Mouse (Mus musculus) liver, embryonic 12.5 days (tissue): ENCODE data around the gene Gabrg3. TPM values are rescaled to one million over a fixed set of nuclear protein-coding genes. Genes with fewer than 3 reads are reported as not detected.

Experiments used
- ATAC-seq: fragments of 200-750 bp; cut with Nextera tagmentation; 2 replicates; pipeline ENCODE4 v1.8.0; 2017; ENCODE audit warnings: moderate number of reproducible peaks, mild to moderate bottlenecking, moderate library complexity
- H3K27ac ChIP-seq: fragments of 300-500 bp; sonication (generic); 2 replicates; pipeline ENCODE4 v1.5.1; 2016; ENCODE audit warnings: mild to moderate bottlenecking
- H3K27me3 ChIP-seq: fragments of 300-500 bp; sonication (generic); replicated peaks from 2 replicates; pipeline ENCODE4 v1.6.1; 2016; ENCODE audit warnings: mild to moderate bottlenecking, moderate library complexity
- H3K36me3 ChIP-seq: fragments of 300-500 bp; sonication (generic); 2 replicates; pipeline ENCODE4 v1.6.1; 2016; ENCODE audit warnings: mild to moderate bottlenecking, moderate library complexity
- H3K4me1 ChIP-seq: fragments of 300-500 bp; sonication (generic); 2 replicates; pipeline ENCODE4 v1.6.1; 2016
- H3K4me2 ChIP-seq: fragments of 300-500 bp; sonication (generic); 2 replicates; pipeline ENCODE4 v1.6.1; 2016; ENCODE audit warnings: mild to moderate bottlenecking, moderate library complexity
- H3K4me3 ChIP-seq: fragments of 300-500 bp; sonication (generic); 2 replicates; pipeline ENCODE4 v1.5.1; 2016; ENCODE audit warnings: mild to moderate bottlenecking, moderate library complexity
- H3K9ac ChIP-seq: fragments of 300-500 bp; sonication (generic); 2 replicates; pipeline ENCODE4 v1.6.1; 2016; ENCODE audit warnings: mild to moderate bottlenecking, moderate library complexity
- H3K9me3 ChIP-seq: fragments of 300-500 bp; sonication (generic); replicated peaks from 2 replicates; pipeline ENCODE4 v1.6.1; 2016; ENCODE audit warnings: mild to moderate bottlenecking, moderate library complexity
- WGBS: fragments of 180-500 bp; shearing (Covaris S2); methylation state at CpG from one replicate; pipeline ENCODE4 v1.1.7; 2016; ENCODE audit not compliant: insufficient replicate concordance; 5-methylcytosine and 5-hydroxymethylcytosine counted together
- polyA plus RNA-seq: library from polyadenylated mRNA; unstranded; fragments of >200 nt; fragmentation: Nextera tagmentation; extraction: Ambion mirVana; gene quantifications from 2 replicates; pipeline ENCODE4 v1.2.1, GENCODE M21; 2016

Gene Gabrg3
- polyA plus RNA-seq, 1 experiment from 2014 or later = 0.26 TPM

DNA sequence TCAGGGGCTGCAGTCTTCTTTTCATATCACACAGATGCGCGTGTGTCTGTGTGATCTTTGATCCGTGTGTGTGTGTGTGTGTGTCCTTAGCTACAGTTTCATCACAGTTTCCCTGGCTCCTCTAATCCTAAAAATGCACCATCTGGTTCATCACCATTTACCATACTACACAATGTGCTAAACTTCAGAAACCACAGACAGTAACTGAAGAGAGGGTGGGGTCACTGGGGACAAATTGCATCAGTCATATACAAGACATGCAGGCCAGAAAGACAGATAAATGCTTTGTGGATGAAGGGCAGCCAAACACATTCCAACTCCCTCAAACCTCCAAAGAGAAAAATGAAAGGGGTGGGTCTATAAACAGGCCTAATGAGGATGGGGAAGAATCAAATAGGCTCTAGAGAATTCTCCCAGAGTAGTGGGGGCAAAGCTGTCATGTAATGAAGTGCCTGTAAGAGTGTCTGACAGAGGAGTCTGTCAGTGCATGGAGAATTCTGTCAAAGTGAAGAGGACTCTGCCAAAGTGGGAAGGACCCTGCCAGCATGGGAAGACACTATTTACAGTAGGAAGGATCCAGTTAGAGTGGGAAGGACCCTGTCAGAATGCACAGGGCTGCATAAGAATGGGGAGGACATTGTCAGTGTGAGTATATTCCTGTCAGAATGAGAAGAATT is 386.3 kb downstream of the Gabrg3 start:
- Histone ChIP-seq H3K9ac (no peak overlapping the region), H3K27ac (no peak overlapping the region), H3K36me3 (no peaks in the 10 kb centered on the region), H3K9me3 (no peaks in the 10 kb centered on the region), H3K4me3 (no peak overlapping the region), H3K4me1 (no peaks in the 10 kb centered on the region), H3K27me3 (no peaks in the 10 kb centered on the region), H3K4me2 (no peak overlapping the region)
- no peak for ATAC-seq
- WGBS = 78% methylated on average over 3 of the region's 3 CpGs

- no peak overlapping the region for H3K9ac ChIP-seq
Measured at GRCm38 (mm10) chr7:56997713-56998624, 389.0 kb downstream of the Gabrg3 start.

DNA sequence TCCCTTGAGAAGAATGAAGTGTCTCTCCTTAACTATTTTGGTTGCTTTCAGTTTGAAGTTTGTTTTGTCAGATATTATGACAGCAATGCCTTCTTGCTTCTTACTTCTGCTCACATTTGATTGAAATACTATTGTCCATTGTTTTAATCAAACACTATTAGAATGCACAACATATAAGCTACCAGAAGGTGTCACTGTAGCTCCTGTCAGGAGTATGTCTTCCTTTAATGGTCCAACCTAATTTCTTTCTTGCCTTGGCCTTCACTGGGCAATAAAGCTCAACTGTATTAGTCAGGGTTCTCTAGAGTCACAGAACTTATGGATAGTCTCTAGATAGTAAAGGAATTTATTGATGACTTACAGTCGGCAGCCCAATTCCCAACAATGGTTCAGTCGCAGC is 440.6 kb downstream of the Gabrg3 start:
- H3K27ac ChIP-seq = no peak overlapping the region
- no peaks in the 10 kb centered on the region for H3K9me3 ChIP-seq
- H3K4me3 ChIP-seq = no peak overlapping the region
- H3K4me1 ChIP-seq = no peaks in the 10 kb centered on the region
- H3K36me3 ChIP-seq = no peaks in the 10 kb centered on the region
- H3K4me2 ChIP-seq = no peak overlapping the region
- WGBS = 68% methylated on average over 2 of the region's 2 CpGs
- no peaks in the 10 kb centered on the region for H3K27me3 ChIP-seq
- ATAC-seq = no peak
- H3K9ac ChIP-seq = no peak overlapping the region

More at GRCm38 (mm10) chr7:56997713-56998624, 389.0 kb downstream of the Gabrg3 start:
- WGBS = 79% methylated on average over 2 of the region's 2 CpGs
- Histone ChIP-seq H3K27me3 (no peaks in the 10 kb centered on the region), H3K4me3 (no peak overlapping the region), H3K9me3 (no peaks in the 10 kb centered on the region), H3K36me3 (no peaks in the 10 kb centered on the region), H3K4me1 (no peaks in the 10 kb centered on the region), H3K27ac (no peak overlapping the region), H3K4me2 (no peak overlapping the region)
- no peak for ATAC-seq

GRCm38 (mm10) chr7:56941606-56942005 is 445.4 kb downstream of the Gabrg3 start:
- H3K4me3 ChIP-seq = no peak overlapping the region
- H3K27ac ChIP-seq = no peak overlapping the region
- H3K36me3 ChIP-seq = no peaks in the 10 kb centered on the region
- ATAC-seq = no peak
- H3K4me1 ChIP-seq = no peaks in the 10 kb centered on the region
- H3K9me3 ChIP-seq = no peaks in the 10 kb centered on the region
- no peak overlapping the region for H3K9ac ChIP-seq
- WGBS = 33% methylated on average over 2 of the region's 2 CpGs
- no peak overlapping the region for H3K4me2 ChIP-seq
- no peaks in the 10 kb centered on the region for H3K27me3 ChIP-seq

- no peak for ATAC-seq
- H3K9me3 ChIP-seq = no peaks in the 10 kb centered on the region
- no peak overlapping the region for H3K9ac ChIP-seq
- H3K4me1 ChIP-seq = no peaks in the 10 kb centered on the region
- no peak overlapping the region for H3K4me2 ChIP-seq
- no peak overlapping the region for H3K27ac ChIP-seq
- 58% methylated on average over 5 of the region's 5 CpGs for WGBS
- no peak overlapping the region for H3K4me3 ChIP-seq
- no peaks in the 10 kb centered on the region for H3K36me3 ChIP-seq
- no peaks in the 10 kb centered on the region for H3K27me3 ChIP-seq
Measured at GRCm38 (mm10) chr7:56938020-56938419, 449.0 kb downstream of the Gabrg3 start.

DNA sequence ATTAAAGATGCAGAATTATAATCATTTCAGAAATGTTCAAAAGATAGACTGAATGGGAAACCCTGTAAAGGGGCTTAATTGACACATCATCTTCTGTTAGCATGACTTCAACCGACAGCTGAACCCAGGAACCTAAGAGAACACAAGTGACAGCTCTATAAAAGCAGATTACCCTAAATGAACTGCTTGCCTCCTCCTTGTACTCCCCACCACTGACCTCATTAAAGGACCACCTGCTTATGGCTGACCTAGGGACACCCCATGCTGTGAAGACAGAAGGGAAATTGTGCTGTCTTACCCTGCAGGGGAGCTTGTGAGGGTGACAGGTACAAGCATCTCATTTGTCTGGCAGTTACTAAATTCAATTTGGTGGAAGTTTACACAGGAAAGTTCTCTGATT is 467.5 kb downstream of the Gabrg3 start:
- 90% methylated on average over 1 of the region's 1 CpGs for WGBS
- Histone ChIP-seq H3K4me2 (no peak overlapping the region), H3K9ac (no peak overlapping the region), H3K9me3 (0 out of 2 replicates have a peak, but pooled peaks cover 7% of the 10 kb centered on the region), H3K4me1 (no peaks in the 10 kb centered on the region), H3K27me3 (no peaks in the 10 kb centered on the region), H3K36me3 (no peaks in the 10 kb centered on the region), H3K27ac (no peak overlapping the region), H3K4me3 (no peak overlapping the region)
- ATAC-seq = no peak

- H3K36me3 ChIP-seq = no peaks in the 10 kb centered on the region
- H3K9ac ChIP-seq = no peak overlapping the region
- H3K4me2 ChIP-seq = no peak overlapping the region
- H3K27me3 ChIP-seq = no peaks in the 10 kb centered on the region
- H3K4me1 ChIP-seq = no peaks in the 10 kb centered on the region
- no peak for ATAC-seq
- 0 out of 2 replicates have a peak, but pooled peaks cover 5% of the 10 kb centered on the region for H3K9me3 ChIP-seq
- 64% methylated on average over 2 of the region's 2 CpGs for WGBS
- no peak overlapping the region for H3K27ac ChIP-seq
- no peak overlapping the region for H3K4me3 ChIP-seq
Measured at GRCm38 (mm10) chr7:56914862-56915261, 472.1 kb downstream of the Gabrg3 start.

DNA sequence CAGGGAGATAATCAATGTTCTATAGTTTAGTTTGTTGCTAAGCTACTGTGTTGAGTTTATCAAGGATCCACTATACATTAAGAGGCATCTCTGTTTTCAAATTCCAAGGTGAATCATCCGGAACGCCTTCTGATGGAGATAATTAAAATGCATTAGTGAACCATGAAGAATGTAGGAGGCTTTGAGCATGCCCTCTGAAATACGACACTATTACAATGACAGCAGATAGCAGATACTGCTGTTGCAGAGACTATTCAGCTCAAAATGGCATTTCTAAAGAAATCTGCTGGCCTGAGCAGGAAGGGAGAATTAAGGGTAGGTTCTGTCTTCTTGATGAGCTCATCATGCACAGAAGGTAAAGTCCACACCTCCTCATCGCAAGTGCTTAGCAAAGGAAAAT is 487.2 kb downstream of the Gabrg3 start:
- H3K36me3 ChIP-seq = no peaks in the 10 kb centered on the region
- no peaks in the 10 kb centered on the region for H3K4me1 ChIP-seq
- no peak overlapping the region for H3K27ac ChIP-seq
- ATAC-seq = no peak
- H3K9me3 ChIP-seq = no peaks in the 10 kb centered on the region
- no peaks in the 10 kb centered on the region for H3K27me3 ChIP-seq
- H3K4me2 ChIP-seq = no peak overlapping the region
- no peak overlapping the region for H3K4me3 ChIP-seq
- H3K9ac ChIP-seq = no peak overlapping the region
- WGBS = 60% methylated on average over 4 of the region's 4 CpGs

DNA sequence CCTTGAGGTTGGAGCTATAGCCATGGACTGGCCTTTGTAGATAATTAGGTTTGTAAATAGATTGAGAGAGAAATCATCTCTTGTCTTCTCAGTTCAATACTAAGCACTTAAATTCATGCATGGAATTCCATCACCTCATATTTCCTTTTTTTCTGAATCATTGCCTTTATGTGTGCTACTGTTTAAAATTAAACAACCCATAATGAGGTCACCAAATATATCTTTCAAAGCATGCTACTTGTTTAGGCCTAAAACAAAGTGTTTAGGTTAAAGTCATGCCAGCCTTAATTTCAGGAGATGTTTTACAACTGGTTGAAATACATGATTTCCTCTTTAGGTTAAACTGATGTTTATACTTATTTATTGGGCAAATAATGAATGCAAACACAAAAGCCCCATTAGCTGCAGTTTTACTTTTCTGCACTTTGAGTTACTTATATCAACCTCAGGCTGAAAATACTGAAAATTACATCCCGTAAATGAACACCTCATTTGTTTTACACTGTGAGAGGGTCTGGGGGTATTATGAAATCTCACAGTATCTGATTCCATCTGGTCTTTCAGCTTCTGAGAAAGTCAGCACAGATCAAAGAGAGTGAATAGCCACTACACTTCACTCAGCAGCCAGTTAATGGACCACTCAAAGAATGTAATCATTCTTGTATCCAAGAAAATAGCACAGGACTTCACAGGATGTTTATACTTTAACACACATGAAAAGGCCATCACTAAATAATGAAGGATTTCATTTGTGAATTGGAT is 519.5 kb downstream of the Gabrg3 start:
- Histone ChIP-seq H3K27ac (no peak overlapping the region), H3K4me1 (no peaks in the 10 kb centered on the region), H3K4me2 (no peak overlapping the region), H3K9me3 (no peaks in the 10 kb centered on the region), H3K4me3 (no peak overlapping the region), H3K36me3 (no peaks in the 10 kb centered on the region), H3K27me3 (no peaks in the 10 kb centered on the region), H3K9ac (no peak overlapping the region)
- WGBS = 74% methylated on average over 1 of the region's 1 CpGs
- ATAC-seq = no peak

GRCm38 (mm10) chr7:56843565-56843964 is 543.4 kb downstream of the Gabrg3 start:
- H3K9ac ChIP-seq = no peak overlapping the region
- H3K27me3 ChIP-seq = no peaks in the 10 kb centered on the region
- H3K27ac ChIP-seq = no peak overlapping the region
- H3K36me3 ChIP-seq = no peaks in the 10 kb centered on the region
- no peak for ATAC-seq
- no peaks in the 10 kb centered on the region for H3K9me3 ChIP-seq
- no peaks in the 10 kb centered on the region for H3K4me1 ChIP-seq
- no peak overlapping the region for H3K4me3 ChIP-seq
- WGBS = 73% methylated on average over 5 of the region's 5 CpGs
- no peak overlapping the region for H3K4me2 ChIP-seq

- H3K36me3 ChIP-seq = no peaks in the 10 kb centered on the region
- no peak overlapping the region for H3K9ac ChIP-seq
- WGBS = 67% methylated on average over 6 of the region's 6 CpGs
- no peaks in the 10 kb centered on the region for H3K9me3 ChIP-seq
- no peak for ATAC-seq
- no peaks in the 10 kb centered on the region for H3K4me1 ChIP-seq
- H3K27me3 ChIP-seq = no peaks in the 10 kb centered on the region
- no peak overlapping the region for H3K4me3 ChIP-seq
- H3K4me2 ChIP-seq = no peak overlapping the region
- H3K27ac ChIP-seq = no peak overlapping the region
Measured at GRCm38 (mm10) chr7:56825446-56825845, 561.5 kb downstream of the Gabrg3 start.

DNA sequence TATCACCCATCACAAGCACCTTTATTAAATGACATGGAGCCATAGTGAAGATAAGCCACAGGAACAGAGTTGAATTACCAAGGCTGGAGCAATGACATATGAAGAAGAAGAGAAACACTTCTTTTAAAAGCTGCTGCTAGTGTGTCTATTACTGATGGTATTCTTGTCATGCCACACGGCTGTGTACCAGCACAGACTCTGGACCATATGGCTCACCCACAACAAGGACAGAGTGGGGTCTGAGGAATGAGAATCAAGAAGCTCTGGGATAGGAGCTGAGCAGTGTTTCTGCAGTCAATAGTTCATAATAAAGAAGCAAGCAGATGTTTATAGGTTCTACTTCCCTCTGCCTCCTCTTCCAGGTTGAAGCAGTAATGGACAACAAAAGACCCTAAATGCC is 585.1 kb downstream of the Gabrg3 start:
- H3K4me1 ChIP-seq = no peaks in the 10 kb centered on the region
- H3K36me3 ChIP-seq = no peaks in the 10 kb centered on the region
- no peak overlapping the region for H3K9ac ChIP-seq
- 52% methylated on average over 1 of the region's 1 CpGs for WGBS
- no peak for ATAC-seq
- H3K27me3 ChIP-seq = no peaks in the 10 kb centered on the region
- H3K4me2 ChIP-seq = no peak overlapping the region
- no peaks in the 10 kb centered on the region for H3K9me3 ChIP-seq
- no peak overlapping the region for H3K27ac ChIP-seq
- H3K4me3 ChIP-seq = no peak overlapping the region
